Mouse (Mus musculus) mature B cell (primary cell): Measurements from ENCODE around the gene Kctd12.

Experiments used
- in situ Hi-C: fragments of 300-500 bp; cut with MboI; formaldehyde crosslinking; loops from 2 replicates; pipeline ENCODE4 v1.14.3; 2019

Gene Kctd12

DNA sequence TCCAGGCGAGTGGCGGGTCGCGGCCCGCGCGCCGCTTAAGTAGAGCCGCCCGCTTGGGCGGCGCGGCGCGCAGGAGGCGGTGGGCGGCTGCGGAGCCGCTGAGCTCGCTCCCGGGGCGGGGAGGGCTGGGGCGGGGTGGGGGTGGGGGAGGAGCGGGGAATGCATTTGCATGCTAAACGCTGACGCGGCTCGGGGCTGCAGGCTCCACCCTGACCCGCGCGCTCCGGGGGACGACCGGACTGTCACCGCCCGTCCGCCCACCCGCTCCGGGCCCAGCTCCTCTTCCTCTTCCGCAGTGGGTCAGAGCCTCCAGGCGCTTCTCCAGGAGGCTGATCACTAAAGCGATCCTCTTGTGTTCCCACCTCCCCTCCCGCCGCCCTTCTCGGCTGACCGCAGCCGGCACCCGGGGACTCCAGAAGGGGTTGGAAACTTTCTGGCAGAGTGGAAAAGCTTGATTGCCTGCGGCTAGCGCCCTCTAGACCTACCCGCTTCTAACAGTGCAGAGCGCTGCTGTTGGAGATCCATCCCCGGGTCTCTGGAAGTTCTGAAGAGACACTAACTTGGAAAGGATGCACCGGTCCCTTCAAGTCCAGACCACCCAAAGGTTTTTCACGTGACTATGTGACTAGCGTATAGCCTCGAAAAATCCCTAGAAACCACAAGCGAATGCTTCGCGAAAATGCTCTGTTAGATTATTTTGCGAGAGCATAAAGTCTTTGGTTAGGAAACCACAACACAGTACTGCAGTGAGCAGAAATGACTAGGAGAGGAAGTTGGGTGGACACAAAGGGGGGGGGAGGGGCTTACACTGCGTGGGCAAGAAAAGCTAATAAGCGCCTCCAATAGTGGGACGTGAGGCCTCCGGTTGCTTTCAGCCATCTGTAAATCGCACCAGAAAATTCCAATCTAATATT is at the start of gene Kctd12:
Gene Kctd12 (minus strand): TSS at position 11 of the 914 bp plus-strand sequence.
- in situ Hi-C loops, result loop anchor here (5.0 to 25.0 kb wide), 2 partner anchors 176 to 471 kb away; no protein-coding TSS in a partner anchor

DNA sequence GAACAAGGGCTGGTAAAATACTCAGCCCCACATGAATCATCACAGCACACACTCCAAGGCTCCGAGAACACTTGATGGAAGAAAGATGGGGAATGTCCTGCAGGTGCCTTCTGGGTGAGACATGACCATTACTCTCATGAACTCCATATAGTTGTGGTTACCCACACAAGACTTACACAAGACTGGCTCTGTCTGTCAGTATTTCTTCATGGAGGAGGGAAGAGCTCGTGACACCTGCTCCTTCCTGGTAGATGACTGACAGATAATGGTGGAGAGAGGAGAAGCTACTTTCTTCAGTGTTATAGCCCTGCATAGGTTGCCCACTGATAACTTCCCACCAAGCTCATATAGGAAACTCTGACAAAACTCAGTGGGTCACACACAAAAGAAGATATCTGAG is 46.8 kb upstream of the Kctd12 start:
- in situ Hi-C loops, result loop anchor here (25.0 kb wide), 1 partner anchor 1092 kb away; no protein-coding TSS in a partner anchor

DNA sequence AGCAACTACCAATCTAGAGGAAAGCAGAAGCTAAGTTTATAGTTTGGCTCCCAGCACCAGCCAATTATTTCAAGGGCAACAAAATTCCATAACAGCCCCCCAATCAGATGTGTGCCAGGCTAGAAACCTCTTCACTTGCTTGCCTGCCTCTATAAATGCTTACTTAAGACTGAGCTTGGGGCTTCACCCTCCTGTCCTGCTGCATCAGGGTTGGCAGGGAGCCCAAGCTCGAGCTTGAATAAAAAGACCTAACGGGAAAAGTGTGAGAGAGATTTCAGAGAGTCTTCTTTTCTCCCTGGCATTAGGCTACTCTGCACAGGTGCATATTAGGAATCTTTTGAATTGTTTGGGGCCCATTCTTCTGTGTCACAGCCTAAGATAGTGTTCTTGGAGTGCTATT is 37.6 kb upstream of the Kctd12 start:
- in situ Hi-C loops, result no loop called here

DNA sequence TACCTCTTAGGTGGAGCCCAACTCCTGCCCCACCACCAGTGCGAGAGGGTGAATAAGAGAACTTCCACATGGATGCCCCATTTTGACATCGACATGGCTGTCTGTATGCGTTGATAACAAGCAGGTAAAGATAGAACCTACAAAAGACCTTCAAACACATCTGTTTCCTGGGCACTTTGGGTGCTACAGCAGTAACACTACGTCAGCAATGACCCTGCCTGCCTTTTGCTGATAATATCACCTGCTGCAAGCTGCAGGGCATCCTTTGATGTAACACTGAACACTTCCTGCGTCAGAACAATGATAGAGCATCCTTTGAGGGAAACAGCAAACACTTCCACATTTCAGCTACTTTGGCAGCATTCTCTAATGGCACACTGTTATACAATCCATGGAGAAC is 34.6 kb upstream of the Kctd12 start:
- in situ Hi-C loops, result no loop called here

DNA sequence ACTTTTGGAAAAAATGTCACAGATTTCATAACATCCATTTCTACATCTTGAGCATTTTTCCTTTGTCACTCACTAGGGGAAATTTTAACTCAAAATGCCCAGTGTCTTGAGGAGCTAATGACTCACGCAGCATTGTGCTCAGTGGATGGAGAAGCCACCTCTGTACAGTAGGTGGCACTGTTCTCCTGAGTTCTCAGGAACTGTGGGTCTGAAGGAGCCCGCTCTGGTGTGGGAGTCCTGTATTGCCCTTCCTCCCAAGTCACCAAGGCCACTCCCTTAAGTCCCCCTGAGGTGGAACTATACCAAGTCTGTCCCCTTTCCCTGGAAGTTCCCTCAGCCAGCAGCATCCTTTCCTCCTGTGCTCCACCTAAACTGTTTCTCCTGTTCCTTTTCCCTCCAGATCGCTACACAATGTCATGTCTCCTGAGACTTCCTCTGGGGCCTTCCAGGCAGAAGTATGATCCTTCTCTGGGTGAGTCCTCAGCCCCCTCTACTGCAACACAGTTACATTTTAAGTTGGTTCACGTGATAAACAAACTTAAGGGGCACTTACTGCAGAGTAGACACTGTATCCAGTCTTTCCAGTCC is 30.2 kb upstream of the Kctd12 start:
- in situ Hi-C loops, result loop anchor here (5.0 kb wide), 1 partner anchor 35 kb away; the partner anchor contains the start of gene Acod1

DNA sequence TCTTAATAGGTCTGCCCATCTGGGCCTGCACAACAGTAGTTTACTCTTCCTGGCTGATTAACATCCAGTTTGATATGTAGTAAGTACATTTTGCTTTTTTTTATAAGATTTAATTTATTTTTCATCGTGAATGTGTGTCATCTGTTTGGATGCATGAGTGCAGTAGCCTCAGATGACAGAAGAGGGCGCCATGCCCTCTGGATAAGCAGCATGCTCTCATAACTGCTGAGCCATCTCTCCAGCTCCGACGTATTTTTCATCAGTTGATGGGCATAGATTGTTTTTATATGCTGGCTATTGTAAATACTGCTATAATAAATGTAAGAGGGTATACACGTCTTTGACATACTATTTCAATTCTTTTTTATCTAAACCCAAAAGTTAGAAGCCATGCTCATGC is 29.3 kb upstream of the Kctd12 start:
- in situ Hi-C loops, result loop anchor here (5.0 kb wide), 1 partner anchor 36 kb away; the partner anchor contains the start of gene Acod1

DNA sequence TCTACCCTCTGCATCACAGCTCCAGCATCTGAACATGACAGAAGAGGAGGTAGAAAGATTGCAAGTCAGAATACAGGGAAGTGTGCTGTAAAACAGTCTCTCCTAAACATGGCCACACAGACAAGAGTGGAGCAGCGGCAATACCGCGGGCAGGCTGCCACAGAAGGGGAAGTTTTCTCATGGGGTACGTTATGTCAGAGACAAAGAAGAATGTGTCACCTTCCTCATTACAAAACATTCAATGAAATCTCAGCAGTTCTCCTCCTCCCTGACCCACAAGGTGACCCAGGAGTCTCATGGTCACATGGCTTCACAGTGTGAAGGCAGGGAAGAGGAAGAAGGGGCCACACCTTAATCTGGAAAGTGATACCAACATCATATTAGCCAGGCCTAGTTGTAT is 25.3 kb upstream of the Kctd12 start:
- in situ Hi-C loops, result no loop called here

DNA sequence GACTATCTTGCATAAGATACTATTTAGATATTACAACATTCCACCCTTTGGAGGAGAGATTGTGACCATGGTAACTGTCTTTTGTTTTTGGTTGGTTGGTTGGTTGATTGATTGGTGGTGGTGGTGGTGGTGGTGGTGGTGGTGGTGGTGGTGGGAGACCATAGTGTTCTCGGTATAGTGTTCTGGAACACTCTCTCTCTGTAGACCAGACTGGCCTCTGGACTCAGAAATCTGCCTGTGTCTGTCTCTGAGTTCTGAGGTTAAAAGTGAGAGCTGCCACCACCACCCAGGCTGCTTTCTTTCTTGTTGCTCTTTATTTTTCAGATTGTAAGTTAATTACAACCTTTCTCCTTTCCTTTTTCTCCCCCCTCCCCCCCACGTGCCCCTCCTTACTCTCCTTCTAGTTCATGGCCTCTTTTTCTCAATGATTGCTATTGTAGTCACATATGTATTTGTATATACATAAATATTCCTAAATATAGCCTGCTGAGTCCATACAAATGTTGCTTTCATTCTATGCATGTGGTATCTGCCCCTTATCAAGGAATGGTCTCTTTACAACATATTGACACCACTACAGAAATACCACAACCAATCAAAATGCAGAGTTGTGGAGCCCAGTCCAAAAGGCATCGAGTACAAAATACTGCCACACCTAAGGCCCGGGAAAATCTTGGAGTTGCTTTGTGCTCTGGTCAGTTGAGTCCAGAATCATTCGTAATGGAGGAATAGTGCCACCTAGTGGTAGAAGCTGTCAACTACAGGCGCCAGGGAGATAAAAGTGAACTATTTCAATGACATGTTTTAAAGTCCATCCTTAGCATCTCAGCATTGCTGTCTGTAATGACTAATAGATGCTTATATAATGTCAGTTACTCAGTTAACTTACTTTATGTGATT is 12.5 kb upstream of the Kctd12 start:
- in situ Hi-C loops, result loop anchor here (25.0 kb wide), 1 partner anchor 483 kb away; no protein-coding TSS in a partner anchor

DNA sequence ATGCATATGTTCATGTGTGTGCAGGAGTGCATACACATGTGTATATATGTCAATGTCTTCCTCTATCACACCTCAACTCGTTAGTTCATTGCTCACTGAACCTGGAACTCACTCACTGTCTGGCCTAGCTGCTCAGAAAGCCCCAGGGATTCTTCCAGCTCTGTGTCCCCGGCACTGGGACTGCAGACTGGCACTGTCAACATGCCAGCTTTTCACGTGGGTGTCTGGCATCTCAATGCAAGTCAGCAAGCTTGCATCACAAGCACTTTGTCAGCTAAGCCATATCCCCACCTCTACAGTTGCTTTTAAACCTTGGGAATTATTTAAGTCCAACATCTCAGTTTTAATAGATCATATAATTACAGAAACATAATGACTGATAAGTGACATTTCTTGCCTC is 8.3 kb upstream of the Kctd12 start:
- in situ Hi-C loops, result loop anchor here (25.0 kb wide), 1 partner anchor 478 kb away; no protein-coding TSS in a partner anchor

DNA sequence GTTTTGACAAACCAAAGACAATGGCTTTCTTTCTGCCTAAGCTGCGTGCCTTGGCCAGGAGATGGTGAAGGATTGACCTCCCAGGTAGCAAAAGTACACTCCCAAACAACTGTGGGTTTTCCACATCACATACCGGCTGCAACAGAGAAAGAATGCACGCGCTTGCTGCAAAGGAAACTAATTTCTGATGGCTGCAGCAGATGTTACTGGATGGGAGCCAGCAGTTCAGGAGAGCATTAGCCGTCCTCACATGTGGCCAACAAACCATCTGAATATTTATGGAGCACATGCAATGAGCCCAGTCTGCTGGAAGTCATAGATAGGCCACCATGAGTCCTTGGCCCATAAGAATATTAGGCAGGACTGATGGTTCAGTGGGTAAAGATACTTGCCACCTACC is 7.4 kb upstream of the Kctd12 start:
- in situ Hi-C loops, result loop anchor here (25.0 kb wide), 1 partner anchor 478 kb away; no protein-coding TSS in a partner anchor

DNA sequence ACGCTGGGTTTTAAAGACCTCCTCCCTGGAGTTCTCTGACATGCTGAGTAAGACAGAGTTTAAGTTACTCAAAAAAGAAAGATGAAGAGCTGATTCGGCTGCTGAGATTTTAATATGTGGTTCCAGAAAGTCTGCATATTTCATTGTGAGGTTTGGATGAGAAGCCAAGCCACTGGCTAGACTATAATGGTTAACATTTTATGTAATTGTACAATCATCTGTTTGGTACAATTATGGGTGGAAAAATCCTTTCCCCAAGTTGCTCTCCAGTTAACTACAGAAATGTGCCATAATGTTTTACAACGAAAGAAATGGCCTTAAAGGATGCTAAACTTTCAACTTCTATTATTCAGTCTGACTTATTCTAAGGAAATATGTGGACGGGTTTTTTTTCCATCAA is 6.8 kb upstream of the Kctd12 start:
- in situ Hi-C loops, result loop anchor here (25.0 kb wide), 1 partner anchor 477 kb away; no protein-coding TSS in a partner anchor

DNA sequence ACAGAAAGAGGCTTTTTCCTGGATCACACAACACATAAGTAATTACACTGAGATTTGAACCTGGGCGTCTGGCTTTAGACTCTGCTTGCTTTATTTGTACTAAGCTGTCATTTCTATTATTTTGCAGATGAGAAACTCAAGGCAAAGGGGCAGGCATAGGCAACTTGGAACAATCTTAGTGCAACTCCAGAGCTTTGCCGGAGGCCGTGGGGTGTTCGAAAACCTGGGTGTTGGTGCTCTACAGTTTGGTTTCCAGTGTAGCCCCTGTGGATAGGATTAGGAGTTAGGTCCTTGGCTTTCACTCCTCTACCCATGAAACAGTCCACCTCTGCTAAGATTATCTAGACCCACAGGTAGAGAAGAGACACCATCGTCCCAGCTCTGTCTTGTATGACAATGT is 5.2 kb upstream of the Kctd12 start:
- in situ Hi-C loops, result loop anchor here (25.0 kb wide), 1 partner anchor 475 kb away; no protein-coding TSS in a partner anchor

DNA sequence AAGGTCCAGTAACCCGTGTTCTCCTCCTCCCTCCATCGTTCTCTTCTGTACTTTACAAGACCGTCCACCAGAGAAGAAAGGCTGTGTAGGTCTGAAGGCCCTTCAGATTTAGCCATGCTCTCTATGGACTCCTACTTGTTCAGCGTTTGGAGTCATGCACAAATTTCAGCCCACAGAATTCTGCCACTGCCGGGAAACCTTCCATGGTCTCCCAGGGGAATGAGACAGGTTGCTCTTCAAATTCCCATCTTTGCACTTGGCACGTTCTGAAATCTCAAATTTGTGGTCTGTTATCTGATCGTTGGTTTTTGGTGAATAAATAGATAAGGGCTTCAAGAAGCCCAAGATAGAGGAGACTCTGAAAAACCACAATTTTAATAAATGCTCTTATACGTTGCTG is 1.2 kb upstream of the Kctd12 start:
- in situ Hi-C loops, result loop anchor here (5.0 to 25.0 kb wide), 2 partner anchors 176 to 471 kb away; no protein-coding TSS in a partner anchor

DNA sequence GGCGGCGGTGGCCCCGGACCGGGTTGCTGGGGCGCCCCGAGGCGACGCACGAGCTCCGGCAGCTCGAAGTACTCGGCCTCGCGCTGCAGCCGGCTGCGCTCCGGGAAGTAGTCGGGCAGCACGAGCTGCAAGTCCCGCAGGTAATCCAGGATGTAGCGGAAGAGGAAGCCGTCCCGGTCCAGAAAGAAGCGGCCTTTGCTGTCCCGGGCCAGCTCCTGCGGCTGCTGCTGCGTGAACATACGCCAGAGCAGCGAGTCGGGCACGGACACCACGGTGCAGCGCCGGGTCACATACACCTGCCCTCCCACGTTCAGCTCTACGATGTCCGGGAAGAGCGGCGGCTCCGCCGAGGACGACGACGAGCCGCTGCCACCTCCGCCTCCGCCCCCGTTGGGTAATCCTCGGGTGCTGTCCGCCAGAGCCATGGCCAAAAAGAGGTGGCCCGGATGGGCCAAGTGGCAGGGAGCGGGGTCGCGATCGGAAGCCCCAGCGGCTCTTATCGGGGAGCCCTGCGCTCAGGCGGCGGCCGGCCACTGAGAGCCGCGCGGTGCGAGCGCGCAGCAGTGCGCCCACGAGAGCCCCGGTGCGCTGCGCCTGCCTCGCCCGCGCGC is 316 bp downstream of the Kctd12 start:
- in situ Hi-C loops, result loop anchor here (5.0 to 25.0 kb wide), 2 partner anchors 175 to 470 kb away; no protein-coding TSS in a partner anchor

DNA sequence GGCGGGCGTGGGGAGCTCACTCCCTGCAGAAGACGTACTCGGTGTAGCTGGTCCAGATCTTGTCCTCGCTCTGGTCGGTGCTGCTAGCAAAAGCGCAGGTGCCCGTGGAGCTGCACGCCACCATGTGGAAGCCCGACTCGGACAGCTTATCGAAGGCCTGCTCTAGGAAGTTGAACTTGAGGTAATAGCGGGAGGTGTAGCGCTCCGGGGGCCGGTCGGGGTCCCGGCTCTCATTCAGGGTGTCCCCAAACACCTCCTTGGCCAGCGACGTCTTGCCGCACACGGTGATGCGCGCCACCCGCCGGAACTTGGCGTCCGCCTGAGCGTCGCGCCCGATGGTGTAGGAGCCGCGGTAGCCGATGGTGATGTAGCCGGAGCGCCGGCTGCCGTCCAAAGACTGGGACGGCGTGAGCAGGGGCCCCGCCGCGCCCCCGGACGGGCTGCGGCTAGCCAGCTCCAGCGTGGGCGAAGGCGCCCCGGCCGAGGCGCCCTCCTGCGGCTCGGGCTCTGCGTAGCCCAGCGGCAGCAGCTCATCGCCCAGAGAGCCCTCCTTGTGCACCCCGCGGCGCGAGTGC is 909 bp downstream of the Kctd12 start:
- in situ Hi-C loops, result loop anchor here (5.0 to 25.0 kb wide), 2 partner anchors 174 to 469 kb away; no protein-coding TSS in a partner anchor

DNA sequence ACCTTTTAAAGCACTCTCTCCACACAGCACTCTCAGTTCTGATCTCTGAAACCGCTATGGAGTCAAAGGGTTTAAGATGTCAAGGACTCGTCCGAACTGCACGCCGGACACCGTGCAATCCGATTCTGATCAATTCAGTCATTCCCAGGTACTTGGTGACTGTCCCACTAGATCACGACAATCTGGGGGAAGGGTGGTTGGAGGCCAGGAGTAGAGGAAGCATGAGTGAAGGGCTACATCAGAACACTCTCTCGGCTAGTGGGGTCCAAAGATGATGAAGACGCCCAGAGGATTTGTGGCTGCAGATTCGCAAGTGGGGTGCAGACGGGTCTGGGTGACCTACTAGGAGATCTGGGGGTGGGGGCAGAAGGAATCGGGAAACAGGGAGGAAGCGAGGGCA is 1.5 kb downstream of the Kctd12 start:
- in situ Hi-C loops, result loop anchor here (5.0 to 25.0 kb wide), 2 partner anchors 174 to 469 kb away; no protein-coding TSS in a partner anchor

DNA sequence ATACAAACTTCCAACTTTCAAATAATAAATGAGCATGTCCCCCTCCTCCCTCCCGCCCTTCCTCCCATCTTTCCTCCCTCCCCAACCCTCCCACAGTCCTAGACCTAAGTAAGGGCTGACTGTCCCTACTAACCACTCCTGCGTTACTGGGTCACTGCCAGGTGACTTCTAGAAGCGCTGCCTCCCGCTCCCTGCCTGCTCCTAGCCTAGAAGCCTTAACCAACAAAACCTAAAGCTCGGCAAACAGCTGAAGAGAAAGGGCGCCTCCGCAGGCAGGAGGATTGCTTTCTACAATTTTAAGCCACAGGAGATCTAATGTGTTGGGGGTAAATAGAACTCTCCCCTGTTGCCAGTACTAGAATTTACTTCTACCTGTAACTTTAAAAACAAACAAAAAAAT is 2.0 kb downstream of the Kctd12 start:
- in situ Hi-C loops, result loop anchor here (5.0 to 25.0 kb wide), 2 partner anchors 173 to 468 kb away; no protein-coding TSS in a partner anchor

DNA sequence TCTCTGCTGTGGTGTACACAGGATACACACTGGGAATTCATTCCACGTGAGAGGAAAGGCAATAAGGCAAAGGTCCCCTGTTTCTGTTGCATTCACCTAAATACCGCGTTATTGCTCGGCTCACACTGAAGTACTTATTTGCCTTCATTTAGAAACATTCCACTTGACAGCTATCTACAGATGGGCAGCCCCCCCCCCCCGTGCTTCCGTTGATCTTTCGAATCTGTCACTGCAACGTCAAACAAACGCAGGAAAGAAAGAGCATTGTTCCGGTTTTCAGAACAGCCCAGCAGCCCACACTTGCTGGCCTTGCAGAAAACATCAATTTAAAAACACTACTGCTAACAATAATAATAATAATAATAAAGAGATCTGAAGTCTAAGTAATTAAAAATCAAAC is 2.6 kb downstream of the Kctd12 start:
- in situ Hi-C loops, result loop anchor here (5.0 to 25.0 kb wide), 2 partner anchors 173 to 468 kb away; no protein-coding TSS in a partner anchor

DNA sequence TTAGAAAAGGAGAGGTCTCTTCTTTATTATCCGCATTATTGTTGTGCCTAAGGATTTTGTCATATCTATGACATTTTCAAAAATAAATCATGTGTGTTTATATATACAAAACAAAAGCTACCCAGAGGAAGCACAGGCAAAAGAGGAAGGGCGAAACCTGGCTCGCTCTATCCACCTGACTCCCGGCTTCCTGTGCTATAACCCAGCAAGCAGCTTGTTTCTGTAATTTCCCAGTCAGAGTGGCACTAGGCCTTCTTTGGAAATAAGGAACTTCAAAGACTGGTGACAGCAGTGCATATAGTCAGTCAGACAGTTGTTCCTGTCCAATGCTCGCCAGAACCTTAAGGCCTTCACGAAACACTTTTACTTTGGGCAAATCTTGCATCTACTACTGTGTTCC is 6.6 kb downstream of the Kctd12 start:
- in situ Hi-C loops, result loop anchor here (25.0 kb wide), 1 partner anchor 464 kb away; no protein-coding TSS in a partner anchor

DNA sequence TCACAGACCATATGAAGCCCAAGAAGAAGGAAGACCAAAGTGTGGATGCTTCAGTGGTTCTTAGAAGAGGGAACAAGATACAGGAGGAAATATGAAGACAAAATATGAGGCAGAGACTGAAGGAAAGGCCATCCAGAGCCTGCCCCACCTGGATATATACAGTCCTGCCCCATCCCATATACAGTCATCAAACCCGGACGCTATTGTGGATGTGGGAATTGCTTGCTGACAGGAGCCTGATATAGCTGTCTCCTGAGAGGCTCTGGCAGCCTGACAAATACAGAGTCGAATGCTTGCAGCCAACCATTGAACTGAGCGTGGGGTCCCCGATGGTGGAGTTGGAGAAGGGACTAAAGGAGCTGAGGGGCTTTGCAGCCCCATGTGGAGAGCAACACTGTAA is 13.6 kb downstream of the Kctd12 start:
- in situ Hi-C loops, result no loop called here
